Mouse (Mus musculus) monocyte, adult 5-6 weeks (primary cell): ENCODE measurements around the gene Tmcc2. TPM values are rescaled to one million over a fixed set of nuclear protein-coding genes. Genes with fewer than 3 reads are reported as not detected.
A peak's percentile ranks its signal among the peaks of the same experiment; 100 is the strongest.

ENCODE experiments used
- ATAC-seq: fragments of 153-309, 156-312 bp; replicated peaks from 2 replicates; pipeline ENCODE4 v1.8.0; 2017; ENCODE audit warnings: mild to moderate bottlenecking; ENCODE audit not compliant: low TSS enrichment, insufficient number of reproducible peaks, severe bottlenecking, poor library complexity, low FRiP score
- total RNA-seq: library from RNA; stranded (forward); fragments of 200-1000, 200-491, 200-594 nt; gene quantifications from 3 replicates; pipeline ENCODE4 v1.2.3, GENCODE M21; 2017

The Tmcc2 gene
- total RNA-seq: 3.8 to 9.4 TPM (median 6.3 TPM) in 3 replicates

GRCm38 (mm10) chr1:132390691-132391579, at the start of gene Tmcc2:
Gene Tmcc2, minus strand, starts transcription at chr1:132391281.
- ATAC-seq: peak; percentile 71

DNA sequence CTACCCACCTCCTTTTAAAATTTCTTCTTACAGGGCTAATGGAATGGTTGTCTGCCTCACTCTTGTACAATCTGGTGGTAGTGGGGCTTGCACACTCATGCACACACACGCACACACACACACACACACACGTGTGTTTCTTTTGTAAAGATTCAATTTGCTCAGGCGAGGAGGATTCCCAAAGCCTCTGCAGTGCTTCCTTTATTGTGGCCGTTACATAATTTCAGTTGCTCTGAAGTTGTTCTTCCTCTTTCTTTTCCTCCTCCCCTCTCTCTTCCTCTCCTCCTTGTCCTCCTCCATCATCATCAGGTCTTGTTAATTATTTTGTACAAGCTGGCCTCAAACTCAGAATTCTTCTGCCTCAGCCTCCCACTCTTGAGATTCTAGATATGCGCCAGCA, 46.3 kb upstream of the Tmcc2 start:
- ATAC-seq: peak; percentile 54; the same call in 1 of the 2 replicates

GRCm38 (mm10) chr1:132436960-132437359, 45.9 kb upstream of the Tmcc2 start:
- no peak for ATAC-seq

DNA sequence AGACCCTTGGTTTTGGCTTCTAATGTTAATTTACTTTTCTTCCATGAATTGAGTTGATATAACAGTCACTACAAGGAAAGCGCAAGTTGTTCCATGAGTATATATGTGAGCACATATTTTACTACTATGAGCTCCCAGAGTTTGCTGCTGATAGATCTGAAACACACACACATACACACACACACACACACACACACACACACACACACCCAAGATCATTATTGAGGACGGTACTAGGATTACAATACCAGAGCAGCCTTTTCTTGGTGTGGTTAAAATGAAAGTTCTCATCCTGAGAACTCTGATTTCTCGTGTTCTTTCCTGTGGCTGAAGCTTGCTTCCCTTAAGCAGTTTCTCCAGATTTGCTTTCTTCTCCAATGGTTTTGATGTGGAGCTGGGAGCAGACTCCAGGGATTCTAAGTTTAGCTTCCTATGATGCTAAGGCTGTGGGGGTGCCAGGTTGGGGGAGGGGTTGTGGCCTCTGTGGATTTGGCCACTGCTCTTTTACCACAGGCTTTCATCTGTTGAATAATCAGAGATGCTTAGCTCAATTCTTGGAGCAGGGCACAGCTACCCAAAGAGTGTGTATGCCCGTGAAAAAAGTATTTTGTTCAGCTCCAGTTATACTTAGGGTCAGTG, 45.4 kb upstream of the Tmcc2 start:
- ATAC-seq: no peak

- no peak for ATAC-seq
These were observed 43.0 kb upstream of the Tmcc2 start for GRCm38 (mm10) chr1:132434032-132434431.

DNA sequence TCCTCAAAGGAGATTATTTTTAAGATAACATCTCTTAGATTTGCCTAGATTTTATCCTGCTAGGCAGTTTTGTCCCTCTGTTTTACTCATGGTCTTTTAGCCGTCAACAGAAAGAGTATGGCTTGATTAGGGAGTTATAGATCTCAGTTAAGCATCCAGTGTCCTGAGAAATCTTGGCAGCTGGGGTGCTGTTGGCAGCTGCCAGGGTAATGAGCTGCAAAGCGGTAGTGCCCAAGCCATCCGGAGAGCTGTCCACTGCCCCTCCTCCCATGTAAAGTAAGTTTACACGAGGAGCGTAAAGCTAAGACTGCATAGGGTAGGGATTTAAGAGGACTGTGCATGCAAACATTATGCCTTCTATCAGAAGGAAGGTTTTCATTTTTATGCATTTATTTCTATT, 42.3 kb upstream of the Tmcc2 start:
- ATAC-seq: no peak

GRCm38 (mm10) chr1:132431716-132432115, 40.6 kb upstream of the Tmcc2 start:
- ATAC-seq: no peak

GRCm38 (mm10) chr1:132430818-132431217, 39.7 kb upstream of the Tmcc2 start:
- no peak for ATAC-seq

DNA sequence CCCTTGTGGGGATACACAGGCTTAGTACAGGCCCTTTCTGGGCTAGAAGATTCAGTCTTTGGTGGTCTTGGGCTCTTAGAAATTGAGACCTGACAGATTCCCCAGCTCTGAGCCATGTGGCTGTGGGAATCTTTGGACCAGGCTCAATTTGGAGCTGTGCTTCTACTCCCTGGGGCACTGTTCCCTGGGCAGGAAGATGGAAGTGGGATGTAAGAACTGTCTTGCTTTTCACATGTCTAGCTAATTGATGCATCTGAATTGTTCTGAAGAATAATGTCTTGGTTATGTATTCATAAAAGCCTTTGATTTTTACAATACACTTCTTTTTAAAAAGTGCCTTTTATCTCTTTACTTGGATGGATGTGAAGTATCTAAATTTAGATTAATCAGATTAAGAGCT, 34.5 kb upstream of the Tmcc2 start:
- ATAC-seq: no peak

DNA sequence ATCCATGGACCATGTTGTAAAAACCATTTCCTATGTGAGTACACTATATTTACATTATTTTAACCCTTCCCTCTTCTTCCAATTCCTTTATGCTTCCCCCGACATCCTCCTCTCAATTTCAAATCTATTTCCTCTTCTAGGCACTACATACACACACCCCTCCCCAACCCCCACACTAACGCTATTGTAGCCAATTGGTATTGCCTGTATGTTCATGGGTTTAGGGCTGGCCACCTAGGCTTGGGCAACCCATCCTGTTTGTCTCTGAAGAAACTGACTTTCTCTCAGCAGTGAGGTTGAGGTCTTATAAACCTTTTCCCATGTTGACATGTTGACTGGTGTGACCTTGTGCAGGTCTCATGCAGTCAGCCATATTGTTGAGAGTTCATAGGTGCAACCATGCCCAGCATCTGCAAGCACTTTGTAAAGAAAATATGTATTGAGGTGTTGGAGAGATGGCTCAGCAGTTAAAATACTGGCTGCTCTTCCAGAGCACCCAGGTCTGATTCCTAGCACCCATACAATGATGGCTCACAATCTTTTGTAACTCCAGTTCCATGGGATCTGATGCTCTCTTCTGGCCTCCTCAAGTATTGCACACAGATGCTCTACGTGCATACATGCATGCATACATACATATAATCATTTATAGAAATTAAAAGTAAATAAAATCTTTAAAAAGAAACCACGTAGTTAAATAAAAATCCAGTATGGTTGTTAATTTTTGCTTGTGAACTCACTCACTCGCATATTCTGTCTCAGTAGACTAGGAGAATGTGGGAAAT, 32.0 kb upstream of the Tmcc2 start:
- no peak for ATAC-seq

DNA sequence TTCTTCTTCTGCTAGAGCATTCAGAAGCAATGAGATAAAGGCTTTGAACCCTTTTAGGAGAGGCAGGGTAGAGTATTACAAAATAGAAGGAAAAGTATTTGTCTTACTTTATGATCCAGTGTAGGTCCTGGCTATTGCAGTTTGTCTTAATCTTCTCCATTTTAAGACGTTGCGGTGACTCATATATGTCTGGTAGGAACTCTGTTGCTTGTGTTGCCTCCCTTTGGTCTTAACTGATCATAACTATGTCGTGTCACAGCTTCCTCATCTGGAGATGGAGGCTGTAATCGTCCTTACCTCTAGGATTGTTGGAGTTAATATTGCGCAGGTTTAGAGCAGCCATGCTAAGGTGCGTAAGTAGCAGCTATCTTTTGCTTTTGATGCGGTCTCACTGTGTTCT, 29.6 kb upstream of the Tmcc2 start:
- 0 out of 2 replicates have a peak, but pooled peaks have one; percentile 33 for ATAC-seq

DNA sequence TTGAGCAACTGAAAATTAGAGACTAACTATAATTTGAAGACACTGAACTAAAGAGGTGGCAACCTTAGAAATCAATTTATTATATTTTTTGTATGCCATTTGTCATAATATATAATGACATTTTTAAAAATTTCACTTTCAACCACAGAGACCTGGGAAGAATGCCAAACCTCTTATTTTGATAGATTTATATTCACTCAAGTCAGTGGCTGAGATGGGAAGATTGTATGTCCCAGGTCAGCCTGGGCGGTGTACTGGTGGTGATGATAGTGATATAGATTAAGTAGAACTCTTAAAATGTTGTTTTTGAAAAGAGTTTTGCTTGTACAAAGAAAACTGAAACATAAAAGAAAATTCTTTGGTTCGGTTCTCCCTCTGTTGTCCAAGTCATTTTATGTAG, 29.1 kb upstream of the Tmcc2 start:
- no peak for ATAC-seq

DNA sequence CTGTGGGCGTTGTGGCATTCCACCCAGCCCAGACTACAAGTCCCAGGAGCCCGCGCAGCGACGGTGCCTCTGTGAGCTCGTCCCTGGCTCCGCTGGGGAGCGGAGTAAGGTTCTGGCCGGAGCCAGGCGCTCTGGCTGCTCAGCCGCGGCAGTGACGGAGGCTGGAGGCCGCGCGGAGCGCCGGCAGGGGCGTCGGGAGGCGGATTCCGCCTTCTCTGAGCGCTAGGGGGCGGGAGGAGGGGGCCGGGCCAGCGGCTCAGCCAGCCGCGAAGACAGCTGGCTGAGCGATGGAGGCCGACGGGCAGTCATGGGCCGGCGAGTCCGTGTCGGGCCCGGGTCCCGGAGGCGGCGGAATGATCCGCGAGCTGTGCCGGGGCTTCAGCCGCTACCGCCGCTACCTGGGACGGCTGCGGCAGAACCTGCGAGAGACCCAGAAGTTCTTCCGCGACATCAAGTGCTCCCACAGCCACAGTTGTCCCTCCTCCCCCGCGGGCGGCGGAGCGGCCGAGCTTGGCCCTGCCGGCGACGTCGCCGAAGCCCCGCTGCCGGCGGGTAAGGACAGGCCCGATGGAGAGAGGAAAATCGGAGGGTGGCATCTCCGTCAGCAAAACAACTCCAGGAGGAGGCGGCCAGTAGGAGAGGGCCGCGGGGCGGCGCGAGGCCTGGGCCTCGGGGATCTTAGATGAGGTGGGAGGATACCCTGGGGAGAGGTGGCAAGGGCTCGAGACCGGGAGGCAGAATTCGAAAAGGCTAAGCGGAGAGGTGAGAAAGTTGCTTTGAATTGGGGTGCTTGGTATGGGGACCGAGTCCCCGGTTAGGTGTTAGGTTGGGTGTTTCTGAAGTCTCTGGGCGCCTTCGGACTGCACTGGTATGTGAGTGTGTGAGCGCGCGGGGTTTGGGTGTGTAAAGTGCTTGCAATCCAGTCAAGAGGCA, 26.5 kb upstream of the Tmcc2 start, which contains the start of gene Dstyk:
TSS of gene Dstyk (plus strand) at position 237 of the 933 bp plus-strand sequence.
- ATAC-seq: peak; percentile 92

DNA sequence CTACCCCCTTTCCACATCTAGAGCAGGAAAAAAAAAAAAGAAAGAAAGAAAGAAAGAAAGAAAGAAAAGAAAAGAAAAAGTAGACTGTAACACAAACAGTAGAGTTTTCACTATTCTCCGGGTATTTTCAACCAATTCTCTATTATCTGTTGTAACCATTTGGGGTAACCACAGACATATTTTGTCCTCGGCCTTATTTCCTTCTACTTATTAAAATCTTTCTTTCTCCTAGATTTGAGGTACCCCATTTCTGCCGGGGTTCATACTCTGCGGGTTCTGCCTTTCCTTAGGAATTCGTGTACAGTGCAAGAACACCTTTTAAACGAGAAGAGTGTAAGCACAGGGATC, 25.8 kb upstream of the Tmcc2 start:
- ATAC-seq: no peak

GRCm38 (mm10) chr1:132416244-132416942, 25.3 kb upstream of the Tmcc2 start:
- no peak for ATAC-seq

GRCm38 (mm10) chr1:132410657-132411056, 19.6 kb upstream of the Tmcc2 start:
- no peak for ATAC-seq

- ATAC-seq: no peak
These were observed 10.8 kb upstream of the Tmcc2 start for GRCm38 (mm10) chr1:132401843-132402242.

- ATAC-seq: no peak
These were observed 9.5 kb upstream of the Tmcc2 start for GRCm38 (mm10) chr1:132400538-132400937.
